Mouse (Mus musculus) MN1 (cell line): ENCODE measurements around the gene Klk1b27.
"Not testable (repeated sequence)": the region's sequence is repeated elsewhere in the genome, so short reads cannot be mapped to it uniquely, and the experiment has no call there.

Experiments
- DNase-seq: peaks from one replicate; pipeline ENCODE4 v3.0.0-alpha.2; 2016; ENCODE audit warnings: low spot score

Gene Klk1b27

GRCm38 (mm10) chr7:44051990-44052389 is at the start of gene Klk1b27:
Klk1b27 (plus strand) TSS chr7:44052290.
- not testable (repeated sequence) for DNase-seq

- no peak for DNase-seq
These were observed 47.2 kb upstream of the Klk1b27 start for GRCm38 (mm10) chr7:44004847-44005246.

GRCm38 (mm10) chr7:44011868-44012267 is 40.2 kb upstream of the Klk1b27 start, which contains the start of gene Klk1b26:
Klk1b26 (plus strand) TSS chr7:44012168.
- not testable (repeated sequence) for DNase-seq

- not testable (repeated sequence) for DNase-seq
These were observed 37.4 kb upstream of the Klk1b27 start for GRCm38 (mm10) chr7:44014666-44015065.

GRCm38 (mm10) chr7:44015071-44015470 is 37.0 kb upstream of the Klk1b27 start:
- no peak for DNase-seq

GRCm38 (mm10) chr7:44072117-44072516 is 20.0 kb downstream of the Klk1b27 start:
- DNase-seq, result no peak

GRCm38 (mm10) chr7:44077703-44078102 is 25.6 kb downstream of the Klk1b27 start:
- no peak for DNase-seq

GRCm38 (mm10) chr7:44096111-44096510 is 44.0 kb downstream of the Klk1b27 start:
- DNase-seq, result no peak

- DNase-seq, result not testable (repeated sequence)
These were observed 49.9 kb downstream of the Klk1b27 start, which contains the start of gene Klk1b21 for GRCm38 (mm10) chr7:44102028-44102427. Klk1b21 (plus strand) TSS chr7:44102328.
